Mouse (Mus musculus): ENCODE measurements around the gene AW011738.

DNA sequence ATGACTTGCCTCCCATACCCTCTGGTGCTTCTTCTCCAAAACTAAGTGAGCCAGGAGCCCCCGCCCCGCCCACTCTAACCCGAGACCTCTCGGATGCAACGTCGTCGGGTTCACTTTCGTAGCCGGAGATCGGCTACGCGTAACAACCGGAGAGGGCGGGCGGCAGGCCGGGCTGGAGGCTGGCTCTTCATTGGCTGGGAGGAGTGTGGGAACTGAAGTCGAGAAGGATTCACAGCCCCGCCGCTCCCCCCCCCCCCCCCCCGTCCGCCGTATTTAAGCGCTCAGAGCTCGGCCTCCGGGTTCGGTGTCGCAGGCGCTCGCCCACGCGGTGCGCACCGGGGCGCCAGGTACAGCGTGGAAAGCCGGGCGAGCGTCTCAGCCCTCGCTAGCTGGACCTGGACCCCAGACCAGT, at the start of gene AW011738:
- TF ChIP-seq FLI1 (IDR thresholded peaks at IDR 0.05; ENCODE audit: low read length) (no peak), GATA1 (IDR thresholded peaks at IDR 0.05; ENCODE audit: borderline replicate concordance, low read length) (no peak)
